Mouse (Mus musculus) stomach, embryonic 14.5 days (tissue): ENCODE measurements around the gene Sema4b. TPM values are rescaled to one million over a fixed set of nuclear protein-coding genes. Genes with fewer than 3 reads are reported as not detected.

Experiments used
- ATAC-seq: fragments of 200-750 bp; cut with Nextera tagmentation; 2 replicates; pipeline ENCODE4 v1.8.0; 2017; ENCODE audit warnings: low read depth, moderate TSS enrichment; ENCODE audit not compliant: insufficient number of reproducible peaks, insufficient read depth, low FRiP score
- H3K27ac ChIP-seq: fragments of 300-500 bp; sonication (generic); 2 replicates; pipeline ENCODE4 v1.5.1; 2014; ENCODE audit warnings: mild to moderate bottlenecking, low read length, moderate library complexity, mixed read lengths
- H3K27me3 ChIP-seq: fragments of 300-500 bp; sonication (generic); 2 replicates; pipeline ENCODE4 v1.6.1; 2014; ENCODE audit warnings: low read length, control low read depth, mixed read lengths; ENCODE audit not compliant: control insufficient read depth, insufficient read depth
- H3K36me3 ChIP-seq: fragments of 300-500 bp; sonication (generic); 2 replicates; pipeline ENCODE4 v1.6.1; 2014; ENCODE audit warnings: mild to moderate bottlenecking, control low read depth, low read length, moderate library complexity, mixed read lengths; ENCODE audit not compliant: control insufficient read depth, insufficient read depth
- H3K4me1 ChIP-seq: fragments of 300-500 bp; sonication (generic); 2 replicates; pipeline ENCODE4 v1.6.1; 2014; ENCODE audit warnings: low read length, control low read depth, mixed read lengths; ENCODE audit not compliant: control insufficient read depth, insufficient read depth
- H3K4me2 ChIP-seq: fragments of 300-500 bp; sonication (generic); replicated peaks from 2 replicates; pipeline ENCODE4 v1.6.1; 2014; ENCODE audit warnings: low read depth, low read length, control low read depth
- H3K4me3 ChIP-seq: fragments of 300-500 bp; sonication (generic); 2 replicates; pipeline ENCODE4 v1.5.1; 2014; ENCODE audit warnings: low read depth, low read length, control low read depth
- H3K9ac ChIP-seq: fragments of 300-500 bp; sonication (generic); replicated peaks from 2 replicates; pipeline ENCODE4 v1.6.1; 2014; ENCODE audit warnings: low read depth, mild to moderate bottlenecking, control low read depth, low read length, moderate library complexity, mixed read lengths
- H3K9me3 ChIP-seq: fragments of 300-500 bp; sonication (generic); 2 replicates; pipeline ENCODE4 v1.6.1; 2016; ENCODE audit warnings: low read depth, low read length, control low read depth; ENCODE audit not compliant: control insufficient read depth
- WGBS: fragments of 180-500 bp; shearing (Covaris S2); extraction: QIAGEN DNeasy Blood & Tissue Kit; methylation state at CpG from one replicate; pipeline ENCODE4 v1.1.7; 2014; 5-methylcytosine and 5-hydroxymethylcytosine counted together
- polyA plus RNA-seq: library from polyadenylated mRNA; unstranded; fragments of >200 nt; fragmentation: Nextera tagmentation; extraction: Ambion mirVana; gene quantifications from 2 replicates; pipeline ENCODE4 v1.2.1, GENCODE M21; 2014

Gene Sema4b
- polyA plus RNA-seq, 1 experiment from 2014 or later = 23.4 TPM

GRCm38 (mm10) chr7:80169847-80170246 is 16.8 kb upstream of the Sema4b start:
- Histone ChIP-seq H3K4me2 (no peak overlapping the region), H3K9me3 (no peaks in the 10 kb centered on the region), H3K36me3 (no peaks in the 10 kb centered on the region), H3K4me3 (no peak overlapping the region), H3K9ac (no peak overlapping the region), H3K4me1 (peaks cover 9% of the 10 kb centered on the region; the same call in 1 of the 2 replicates), H3K27ac (no peak overlapping the region), H3K27me3 (no peaks in the 10 kb centered on the region)
- ATAC-seq = no peak
- WGBS = 71% methylated on average over 2 of the region's 2 CpGs

GRCm38 (mm10) chr7:80171345-80171744 is 15.3 kb upstream of the Sema4b start:
- Histone ChIP-seq H3K9ac (no peak overlapping the region), H3K36me3 (no peaks in the 10 kb centered on the region), H3K4me3 (no peak overlapping the region), H3K4me1 (peaks cover 9% of the 10 kb centered on the region; the same call in 1 of the 2 replicates), H3K27ac (peak overlapping the region; percentile 44; the same call in 1 of the 2 replicates), H3K27me3 (no peaks in the 10 kb centered on the region), H3K4me2 (no peak overlapping the region), H3K9me3 (no peaks in the 10 kb centered on the region)
- WGBS = 28% methylated on average over 8 of the region's 8 CpGs
- peak; percentile 51; the same call in 1 of the 2 replicates for ATAC-seq

GRCm38 (mm10) chr7:80172069-80172956 is 14.3 kb upstream of the Sema4b start:
- peaks cover 1% of the 10 kb centered on the region; the same call in 1 of the 2 replicates for H3K9me3 ChIP-seq
- no peak overlapping the region for H3K27ac ChIP-seq
- 66% methylated on average over 8 of the region's 8 CpGs for WGBS
- H3K27me3 ChIP-seq = no peaks in the 10 kb centered on the region
- no peak overlapping the region for H3K4me3 ChIP-seq
- no peak overlapping the region for H3K9ac ChIP-seq
- ATAC-seq = no peak
- H3K36me3 ChIP-seq = no peaks in the 10 kb centered on the region
- no peak overlapping the region for H3K4me2 ChIP-seq
- H3K4me1 ChIP-seq = peaks cover 9% of the 10 kb centered on the region; the same call in 1 of the 2 replicates

GRCm38 (mm10) chr7:80176159-80176558 is 10.5 kb upstream of the Sema4b start:
- Histone ChIP-seq H3K9ac (no peak overlapping the region), H3K4me2 (no peak overlapping the region), H3K27me3 (no peaks in the 10 kb centered on the region), H3K36me3 (no peaks in the 10 kb centered on the region), H3K4me1 (peaks cover 8% of the 10 kb centered on the region; the same call in 1 of the 2 replicates), H3K27ac (no peak overlapping the region), H3K4me3 (no peak overlapping the region), H3K9me3 (peaks cover 3% of the 10 kb centered on the region; the same call in 1 of the 2 replicates)
- 42% methylated on average over 3 of the region's 3 CpGs for WGBS
- ATAC-seq = no peak

- ATAC-seq = no peak
- no peaks in the 10 kb centered on the region for H3K4me1 ChIP-seq
- no peak overlapping the region for H3K27ac ChIP-seq
- no peak overlapping the region for H3K4me3 ChIP-seq
- H3K9ac ChIP-seq = no peak overlapping the region
- no peaks in the 10 kb centered on the region for H3K36me3 ChIP-seq
- no peaks in the 10 kb centered on the region for H3K27me3 ChIP-seq
- H3K9me3 ChIP-seq = peaks cover 3% of the 10 kb centered on the region; the same call in 1 of the 2 replicates
- WGBS = 90% methylated on average over 3 of the region's 3 CpGs
- no peak overlapping the region for H3K4me2 ChIP-seq
Observed at GRCm38 (mm10) chr7:80177438-80177837, 9.2 kb upstream of the Sema4b start.

GRCm38 (mm10) chr7:80178037-80178729 is 8.5 kb upstream of the Sema4b start:
- Histone ChIP-seq H3K9ac (no peak overlapping the region), H3K27ac (no peak overlapping the region), H3K9me3 (peaks cover 3% of the 10 kb centered on the region; the same call in 1 of the 2 replicates), H3K4me3 (no peak overlapping the region), H3K27me3 (no peaks in the 10 kb centered on the region), H3K36me3 (no peaks in the 10 kb centered on the region), H3K4me2 (no peak overlapping the region), H3K4me1 (no peaks in the 10 kb centered on the region)
- ATAC-seq = no peak
- 86% methylated on average over 10 of the region's 10 CpGs for WGBS

GRCm38 (mm10) chr7:80179327-80179726 is 7.3 kb upstream of the Sema4b start:
- WGBS = 84% methylated on average over 6 of the region's 6 CpGs
- ATAC-seq = no peak
- H3K9ac ChIP-seq = no peak overlapping the region
- no peak overlapping the region for H3K27ac ChIP-seq
- H3K27me3 ChIP-seq = no peaks in the 10 kb centered on the region
- H3K4me2 ChIP-seq = no peak overlapping the region
- H3K9me3 ChIP-seq = peaks cover 3% of the 10 kb centered on the region; the same call in 1 of the 2 replicates
- no peaks in the 10 kb centered on the region for H3K36me3 ChIP-seq
- H3K4me1 ChIP-seq = no peaks in the 10 kb centered on the region
- H3K4me3 ChIP-seq = no peak overlapping the region

GRCm38 (mm10) chr7:80179790-80180189 is 6.9 kb upstream of the Sema4b start:
- 86% methylated on average over 6 of the region's 6 CpGs for WGBS
- ATAC-seq = no peak
- no peak overlapping the region for H3K9ac ChIP-seq
- H3K4me1 ChIP-seq = peaks cover 2% of the 10 kb centered on the region; the same call in 1 of the 2 replicates
- no peaks in the 10 kb centered on the region for H3K27me3 ChIP-seq
- H3K4me3 ChIP-seq = no peak overlapping the region
- H3K36me3 ChIP-seq = no peaks in the 10 kb centered on the region
- H3K27ac ChIP-seq = no peak overlapping the region
- H3K9me3 ChIP-seq = peaks cover 3% of the 10 kb centered on the region; the same call in 1 of the 2 replicates
- H3K4me2 ChIP-seq = no peak overlapping the region
